Comparison of ENCODE assay signal across 23 mouse cellular contexts in the genomic region with DNA sequence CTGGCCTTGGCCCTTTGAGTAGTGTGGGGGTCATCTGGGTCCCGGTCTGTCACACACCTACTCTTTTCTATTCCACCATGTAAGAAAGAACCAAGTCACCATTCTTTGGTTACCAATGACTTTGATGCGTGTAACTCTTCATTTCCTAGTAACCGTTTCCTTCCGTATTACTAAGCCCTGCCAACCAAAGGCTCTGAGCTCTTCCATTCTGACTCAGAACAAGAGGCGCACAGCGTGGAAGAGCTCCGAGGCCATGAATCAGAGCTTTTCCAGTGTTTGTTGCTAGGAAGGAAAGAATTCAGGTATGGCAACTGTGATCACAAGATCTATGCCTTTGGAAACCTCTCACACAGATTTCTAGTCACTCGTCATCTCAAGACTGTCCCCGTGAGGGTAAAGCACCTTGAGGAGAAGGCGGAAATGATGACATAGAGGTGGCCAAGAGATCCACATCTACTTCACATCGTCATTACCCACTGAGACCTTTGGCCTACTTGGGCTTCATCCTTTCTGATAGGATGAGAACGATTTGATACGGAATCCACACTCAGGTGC. TPM values are rescaled to one million over a fixed set of nuclear protein-coding genes. Genes with fewer than 3 reads are reported as not detected.
"Had no signal": no experiment of that assay in that cellular context is flagged by ENCODE, and none has a peak within 500 bp of the region (broad histone marks: within the 10 kb centered on the region; RNA-seq: fewer than 3 reads in every experiment).

No protein-coding gene starts in this region.

- H3K4me2 ChIP-seq: liver, embryonic 15.5 days; lung, embryonic 14.5 days; midbrain, embryonic 12.5 days; midbrain, embryonic 15.5 days; neural tube, embryonic 13.5 days; neural tube, embryonic 15.5 days had no signal

- H3K9me3 ChIP-seq: liver, embryonic 15.5 days; midbrain, embryonic 10.5 days; midbrain, embryonic 12.5 days; midbrain, embryonic 15.5 days; neural tube, embryonic 13.5 days; neural tube, embryonic 15.5 days had no signal

- H3K4me3 ChIP-seq: liver, embryonic 15.5 days; midbrain, embryonic 10.5 days; midbrain, embryonic 12.5 days; midbrain, embryonic 15.5 days; neural tube, embryonic 13.5 days; neural tube, embryonic 15.5 days had no signal

- H3K9ac ChIP-seq: liver, embryonic 15.5 days; lung, embryonic 14.5 days; midbrain, embryonic 12.5 days; midbrain, embryonic 15.5 days; neural tube, embryonic 13.5 days; neural tube, embryonic 15.5 days had no signal

- H3K36me3 ChIP-seq: liver, embryonic 15.5 days; midbrain, embryonic 10.5 days; midbrain, embryonic 12.5 days; midbrain, embryonic 15.5 days; neural tube, embryonic 13.5 days; neural tube, embryonic 15.5 days had no signal

- H3K4me1 ChIP-seq: liver, embryonic 15.5 days; midbrain, embryonic 10.5 days; midbrain, embryonic 12.5 days; midbrain, embryonic 15.5 days; neural tube, embryonic 13.5 days; neural tube, embryonic 15.5 days had no signal

- H3K27me3 ChIP-seq: liver, embryonic 15.5 days; midbrain, embryonic 12.5 days; midbrain, embryonic 15.5 days; neural tube, embryonic 13.5 days; neural tube, embryonic 15.5 days had no signal

- ATAC-seq: midbrain, embryonic 15.5 days had no signal

- H3K27ac ChIP-seq: liver, embryonic 15.5 days; midbrain, embryonic 10.5 days; midbrain, embryonic 12.5 days; midbrain, embryonic 15.5 days; neural tube, embryonic 13.5 days; neural tube, embryonic 15.5 days had no signal

- DNase-seq: lung, adult 18-20 months; lung, embryonic 14.5 days; lung, postnatal 10 days; lung, postnatal 4 days; retina, postnatal 1 day; right cerebral cortex, adult 18-20 months; right cerebral cortex, postnatal 25 days; right cerebral cortex, postnatal 4 days; spleen, adult 18-20 months; thymus, adult 18-20 months; thymus, postnatal 14 days; thymus, postnatal 36 days had no signal

RNA-seq across cellular contexts. Expression of gene Cd40lg, which starts 34.6 kb away (rescaled TPM):
- polyA plus RNA-seq: liver, embryonic 15.5 days; lung, embryonic 14.5 days; lung, embryonic 16.5 days; midbrain, embryonic 10.5 days; midbrain, embryonic 12.5 days; midbrain, embryonic 15.5 days; midbrain, postnatal 0 days; neural tube, embryonic 11.5 days; neural tube, embryonic 13.5 days; neural tube, embryonic 15.5 days; stomach, embryonic 14.5 days; stomach, embryonic 16.5 days had no signal
